Mouse (Mus musculus) kidney, embryonic 15.5 days (tissue): ENCODE data around the gene Nav3. TPM values are rescaled to one million over a fixed set of nuclear protein-coding genes. Genes with fewer than 3 reads are reported as not detected.
"Not testable (repeated sequence)": the region's sequence is repeated elsewhere in the genome, so short reads cannot be mapped to it uniquely, and the experiment has no call there.

Source experiments
- ATAC-seq: fragments of 200-750 bp; cut with Nextera tagmentation; replicated peaks from 2 replicates; pipeline ENCODE4 v1.8.0; 2017; ENCODE audit warnings: moderate TSS enrichment; ENCODE audit not compliant: low FRiP score
- H3K27ac ChIP-seq: fragments of 300-500 bp; sonication (generic); 2 replicates; pipeline ENCODE4 v1.5.1; 2015; ENCODE audit warnings: mild to moderate bottlenecking, inconsistent platforms
- H3K27me3 ChIP-seq: fragments of 300-500 bp; sonication (generic); 2 replicates; pipeline ENCODE4 v1.6.1; 2015; ENCODE audit warnings: inconsistent platforms
- H3K36me3 ChIP-seq: fragments of 300-500 bp; sonication (generic); 2 replicates; pipeline ENCODE4 v1.6.1; 2015; ENCODE audit warnings: inconsistent platforms
- H3K4me1 ChIP-seq: fragments of 300-500 bp; sonication (generic); 2 replicates; pipeline ENCODE4 v1.6.1; 2015; ENCODE audit warnings: inconsistent platforms
- H3K4me2 ChIP-seq: fragments of 300-500 bp; sonication (generic); 2 replicates; pipeline ENCODE4 v1.6.1; 2015; ENCODE audit warnings: moderate library complexity, mild to moderate bottlenecking, inconsistent platforms
- H3K4me3 ChIP-seq: fragments of 300-500 bp; sonication (generic); replicated peaks from 2 replicates; pipeline ENCODE4 v1.5.1; 2015; ENCODE audit warnings: mild to moderate bottlenecking, inconsistent platforms
- H3K9ac ChIP-seq: fragments of 300-500 bp; sonication (generic); 2 replicates; pipeline ENCODE4 v1.6.1; 2015; ENCODE audit warnings: mild to moderate bottlenecking, inconsistent platforms
- H3K9me3 ChIP-seq: fragments of 300-500 bp; sonication (generic); replicated peaks from 2 replicates; pipeline ENCODE4 v1.6.1; 2016; ENCODE audit warnings: inconsistent platforms
- WGBS: fragments of 180-500 bp; shearing (Covaris S2); methylation state at CpG from one replicate; pipeline ENCODE4 v1.1.7; 2015; ENCODE audit warnings: mixed read lengths; 5-methylcytosine and 5-hydroxymethylcytosine counted together
- polyA plus RNA-seq: library from polyadenylated mRNA; unstranded; fragments of >200 nt; fragmentation: Nextera tagmentation; extraction: Ambion mirVana; gene quantifications from 2 replicates; pipeline ENCODE4 v1.2.1, GENCODE M21; 2015

Nav3 gene
- polyA plus RNA-seq, 1 experiment from 2014 or later, result 4.6 TPM

DNA sequence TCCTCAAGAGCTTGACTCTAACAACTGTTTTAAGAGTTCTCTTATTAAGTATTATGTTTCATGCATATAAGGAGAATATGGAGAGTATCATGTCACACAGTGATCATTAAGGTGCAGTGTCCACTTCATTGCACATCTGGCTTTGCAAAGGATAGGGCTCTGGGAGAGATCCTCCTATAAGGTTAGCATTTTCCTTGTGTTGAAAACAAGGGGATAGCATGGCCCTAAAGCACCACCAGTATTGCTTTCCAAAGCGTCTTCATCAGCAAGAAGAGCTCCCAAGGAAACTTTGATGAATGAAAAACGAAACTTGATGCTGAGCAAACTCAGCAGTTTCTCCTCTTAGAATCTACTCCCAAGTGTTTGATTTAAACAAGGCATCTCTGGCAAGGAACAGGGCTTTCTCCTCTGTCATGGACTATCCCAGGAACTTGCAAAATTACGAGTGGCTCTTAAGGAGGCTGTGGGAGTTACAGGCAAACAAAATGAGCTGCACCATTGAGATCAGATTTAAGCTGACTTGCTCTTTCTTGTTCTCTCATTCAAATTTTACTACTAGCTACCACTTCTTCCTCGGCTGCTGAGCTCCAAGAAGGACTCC is 436.6 kb downstream of the Nav3 start:
- Histone ChIP-seq H3K27ac (no peak overlapping the region), H3K4me2 (no peak overlapping the region), H3K36me3 (no peaks in the 10 kb centered on the region), H3K4me3 (no peak overlapping the region), H3K9me3 (no peaks in the 10 kb centered on the region), H3K9ac (no peak overlapping the region), H3K27me3 (no peaks in the 10 kb centered on the region), H3K4me1 (no peaks in the 10 kb centered on the region)
- 28% methylated on average over 4 of the region's 4 CpGs for WGBS
- ATAC-seq, result peak; percentile 83

DNA sequence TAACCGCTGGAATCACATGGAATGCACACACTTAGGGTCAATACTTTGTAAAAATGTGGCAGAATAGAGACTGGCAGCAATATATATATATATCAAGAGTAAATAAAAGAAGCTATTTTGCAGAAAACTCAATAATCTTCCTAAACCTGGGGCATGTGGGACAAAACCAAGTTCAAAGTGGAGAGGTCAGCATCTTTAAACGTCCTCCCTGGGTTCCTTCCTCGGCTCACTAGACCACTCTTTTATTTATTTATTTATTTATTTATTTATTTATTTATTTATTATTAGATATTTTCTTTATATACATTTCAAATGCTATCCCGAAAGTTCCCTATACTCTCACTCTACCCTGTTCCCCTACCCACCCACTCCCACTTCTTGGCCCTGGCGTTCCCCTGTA is 454.7 kb downstream of the Nav3 start:
- H3K9me3 ChIP-seq, H3K4me2 ChIP-seq, H3K4me1 ChIP-seq, H3K9ac ChIP-seq, H3K4me3 ChIP-seq, H3K27me3 ChIP-seq, H3K36me3 ChIP-seq: not testable (repeated sequence)
- peak; percentile 54 for ATAC-seq
- WGBS, result 66% methylated on average over 5 of the region's 5 CpGs
- peak overlapping the region; percentile 49 for H3K27ac ChIP-seq

DNA sequence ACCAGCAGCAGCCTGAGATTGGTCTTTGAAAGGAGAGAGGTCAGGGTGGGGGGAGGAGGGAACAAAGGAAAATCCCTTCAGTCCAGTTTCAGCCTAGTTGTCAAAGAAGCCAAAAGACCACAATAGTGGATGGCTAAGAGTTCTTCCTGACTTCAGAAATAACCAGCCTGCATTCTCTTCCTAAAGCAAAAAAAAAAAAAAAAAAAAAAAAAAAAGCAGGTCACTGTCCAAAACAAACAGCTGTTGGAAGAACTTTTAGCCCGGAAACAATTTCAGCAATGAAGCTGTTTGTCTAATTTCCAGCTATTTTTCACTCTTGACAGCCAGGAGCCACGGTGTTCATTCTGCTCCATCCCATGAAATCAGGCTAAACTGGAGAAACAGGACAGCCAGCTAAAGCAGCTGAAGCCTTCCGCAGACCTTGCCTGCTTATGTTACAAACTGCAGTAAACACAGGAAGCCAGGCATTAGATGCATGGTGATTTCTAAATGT is 455.2 kb downstream of the Nav3 start:
- WGBS, result 5% methylated on average over 3 of the region's 3 CpGs
- Histone ChIP-seq H3K27me3 (no peaks in the 10 kb centered on the region), H3K9me3 (no peaks in the 10 kb centered on the region), H3K4me2 (peak overlapping the region; percentile 33), H3K27ac (peak overlapping the region; percentile 49), H3K4me1 (peaks cover 4% of the 10 kb centered on the region), H3K36me3 (no peaks in the 10 kb centered on the region), H3K9ac (no peak overlapping the region), H3K4me3 (no peak overlapping the region)
- ATAC-seq, result peak; percentile 83

DNA sequence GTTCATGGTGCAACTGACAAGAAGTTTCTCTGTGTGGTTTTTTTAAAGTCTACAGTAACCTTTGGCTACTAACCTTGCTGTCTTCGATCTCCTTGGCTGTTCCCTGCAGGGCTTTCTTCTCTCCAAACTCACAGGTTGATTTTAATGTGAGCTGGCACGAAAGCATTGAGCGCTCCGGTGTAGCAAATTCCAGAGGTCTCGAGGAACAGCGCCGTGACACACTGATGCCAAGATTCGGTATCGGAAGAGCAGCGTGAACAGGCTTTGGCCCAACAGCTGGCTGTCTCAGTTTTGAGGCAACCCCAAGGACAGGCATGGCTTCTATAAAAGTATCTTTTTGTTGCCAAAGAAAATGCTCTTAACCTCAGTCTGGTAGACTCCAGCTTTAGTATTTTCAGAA is 456.1 kb downstream of the Nav3 start:
- WGBS, result 53% methylated on average over 10 of the region's 10 CpGs
- H3K27ac ChIP-seq, result peak overlapping the region; percentile 59

DNA sequence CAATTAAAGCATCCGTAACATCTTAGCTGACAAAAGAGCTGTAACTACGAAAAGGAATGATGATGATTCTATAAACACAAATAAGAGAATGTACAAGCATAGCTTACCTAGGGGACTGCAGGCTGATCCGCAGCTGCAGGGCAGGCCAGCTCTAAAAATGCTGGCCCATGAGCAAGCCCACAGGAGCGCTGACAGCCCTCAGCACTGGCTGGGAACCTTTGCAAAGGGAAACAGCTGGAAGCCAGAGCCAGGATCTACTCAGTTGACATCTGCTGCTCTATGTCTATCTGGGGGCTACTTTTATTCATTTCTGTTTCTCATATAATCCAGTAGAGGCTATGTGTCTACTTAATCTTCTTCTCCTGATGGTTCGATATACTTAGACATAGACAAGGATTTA is 461.7 kb downstream of the Nav3 start:
- Histone ChIP-seq H3K4me1 (no peaks in the 10 kb centered on the region), H3K27ac (no peak overlapping the region), H3K4me2 (no peak overlapping the region), H3K27me3 (no peaks in the 10 kb centered on the region), H3K36me3 (no peaks in the 10 kb centered on the region), H3K9ac (no peak overlapping the region), H3K9me3 (no peaks in the 10 kb centered on the region), H3K4me3 (no peak overlapping the region)
- ATAC-seq, result no peak
- WGBS, result 70% methylated on average over 5 of the region's 5 CpGs

More for the DNA sequence above, 456.1 kb downstream of the Nav3 start:
- peaks cover 4% of the 10 kb centered on the region for H3K4me1 ChIP-seq
- no peak for ATAC-seq
- no peaks in the 10 kb centered on the region for H3K27me3 ChIP-seq
- no peaks in the 10 kb centered on the region for H3K9me3 ChIP-seq
- no peak overlapping the region for H3K9ac ChIP-seq
- H3K4me2 ChIP-seq, result peak overlapping the region; percentile 41
- peak overlapping the region; percentile 28 for H3K4me3 ChIP-seq
- H3K36me3 ChIP-seq, result no peaks in the 10 kb centered on the region

DNA sequence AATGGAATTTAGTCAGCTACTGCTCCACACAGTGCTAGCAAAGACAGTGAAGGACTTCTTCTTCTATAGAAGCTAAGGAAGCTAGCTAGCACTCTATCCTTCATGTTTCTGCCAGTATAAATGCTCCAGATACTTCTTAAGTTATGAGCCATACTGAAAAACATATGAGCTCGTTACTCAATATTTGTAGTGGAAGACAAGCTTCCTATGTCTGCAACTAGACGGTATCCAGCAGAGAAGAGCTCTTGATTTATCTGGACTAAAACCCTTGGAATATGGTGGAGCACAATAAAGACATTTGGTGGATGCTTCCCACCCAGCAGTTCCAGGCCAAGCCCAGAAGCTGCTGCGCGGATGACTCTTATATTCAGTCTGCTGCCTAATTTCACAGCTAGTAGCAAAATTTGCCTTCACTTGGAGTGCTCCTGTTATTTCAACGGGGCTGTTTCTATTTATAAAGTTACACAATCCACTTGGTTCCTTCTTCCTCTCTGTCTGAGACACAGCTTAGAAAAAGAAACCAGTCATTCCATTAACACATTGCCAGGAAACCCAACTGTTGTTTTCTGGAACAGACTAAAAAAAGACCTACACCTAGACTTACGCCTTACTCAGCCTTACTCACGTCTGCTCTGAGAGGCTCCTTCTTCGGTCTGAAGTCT is 470.0 kb downstream of the Nav3 start:
- no peaks in the 10 kb centered on the region for H3K9me3 ChIP-seq
- WGBS, result 78% methylated on average over 8 of the region's 8 CpGs
- H3K27ac ChIP-seq, result peak overlapping the region; percentile 19; the same call in 1 of the 2 replicates
- no peak overlapping the region for H3K4me2 ChIP-seq
- ATAC-seq, result no peak
- no peak overlapping the region for H3K4me3 ChIP-seq
- no peaks in the 10 kb centered on the region for H3K27me3 ChIP-seq
- H3K36me3 ChIP-seq, result no peaks in the 10 kb centered on the region
- H3K4me1 ChIP-seq, result no peaks in the 10 kb centered on the region
- H3K9ac ChIP-seq, result no peak overlapping the region

DNA sequence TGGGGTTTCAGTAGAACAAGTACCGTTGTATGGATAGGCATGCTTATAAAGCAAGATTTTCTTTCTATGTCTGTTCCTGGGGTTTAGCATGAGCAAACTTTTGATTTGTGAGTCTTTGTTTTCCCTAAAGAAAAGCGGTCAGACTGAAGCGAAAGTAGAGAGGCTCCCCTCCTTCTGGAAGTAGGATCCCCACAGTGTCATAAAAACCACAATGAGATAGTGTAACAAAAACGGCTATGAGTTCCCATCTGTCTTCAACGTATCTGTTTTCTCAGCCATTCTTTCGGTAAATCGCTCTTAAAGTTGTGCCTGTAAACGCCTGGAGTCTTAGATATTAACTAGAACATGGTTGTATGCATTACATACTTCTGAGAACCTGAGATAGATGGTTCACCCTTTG is 479.7 kb downstream of the Nav3 start:
- ATAC-seq, result no peak
- H3K9ac ChIP-seq, result no peak overlapping the region
- no peaks in the 10 kb centered on the region for H3K4me1 ChIP-seq
- H3K9me3 ChIP-seq, result no peaks in the 10 kb centered on the region
- WGBS, result 73% methylated on average over 8 of the region's 8 CpGs
- no peak overlapping the region for H3K4me3 ChIP-seq
- no peak overlapping the region for H3K4me2 ChIP-seq
- no peaks in the 10 kb centered on the region for H3K36me3 ChIP-seq
- H3K27ac ChIP-seq, result no peak overlapping the region
- no peaks in the 10 kb centered on the region for H3K27me3 ChIP-seq

DNA sequence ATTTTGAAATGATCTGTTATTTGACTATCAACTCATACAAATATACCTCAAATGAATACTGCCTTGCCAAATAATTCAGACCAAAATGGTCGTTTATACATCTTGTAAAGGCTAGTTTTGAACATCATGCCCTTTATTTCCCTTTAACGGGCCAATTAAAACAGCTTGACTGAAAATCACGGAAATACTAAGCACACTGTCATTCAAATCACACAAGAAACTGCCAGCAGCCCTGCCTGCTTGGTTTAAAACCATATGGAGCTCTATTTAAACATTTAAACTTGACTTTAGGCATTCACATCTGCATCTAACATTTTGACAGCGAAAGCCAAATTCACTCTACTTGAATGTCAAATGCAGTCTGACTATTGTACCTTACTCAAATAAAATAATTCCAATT is 481.8 kb downstream of the Nav3 start:
- no peaks in the 10 kb centered on the region for H3K4me1 ChIP-seq
- no peak for ATAC-seq
- no peak overlapping the region for H3K4me3 ChIP-seq
- H3K27me3 ChIP-seq, result no peaks in the 10 kb centered on the region
- no peaks in the 10 kb centered on the region for H3K9me3 ChIP-seq
- H3K4me2 ChIP-seq, result no peak overlapping the region
- WGBS, result 71% methylated on average over 4 of the region's 4 CpGs
- H3K9ac ChIP-seq, result no peak overlapping the region
- no peaks in the 10 kb centered on the region for H3K36me3 ChIP-seq
- H3K27ac ChIP-seq, result no peak overlapping the region

DNA sequence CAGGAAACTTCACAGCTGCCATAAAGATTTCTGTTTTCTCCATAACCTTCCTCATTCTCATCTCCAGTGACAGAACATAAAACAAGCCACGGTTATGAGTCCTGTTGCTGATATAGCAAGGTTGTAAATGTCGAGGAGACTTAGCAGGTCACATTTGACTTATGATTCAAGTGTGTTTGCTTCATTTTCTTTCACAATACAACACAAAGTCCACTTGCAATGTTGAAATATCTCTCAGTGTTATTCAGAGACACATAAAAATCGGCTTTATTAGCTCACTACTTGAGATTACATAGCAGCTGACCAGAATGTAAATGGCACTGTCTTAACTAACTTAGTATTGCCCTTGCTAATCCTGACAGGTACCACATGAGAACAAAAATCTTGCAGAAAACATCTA is 482.5 kb downstream of the Nav3 start:
- H3K4me2 ChIP-seq, result no peak overlapping the region
- ATAC-seq, result no peak
- 46% methylated on average over 3 of the region's 3 CpGs for WGBS
- H3K36me3 ChIP-seq, result no peaks in the 10 kb centered on the region
- no peaks in the 10 kb centered on the region for H3K4me1 ChIP-seq
- no peaks in the 10 kb centered on the region for H3K9me3 ChIP-seq
- H3K27ac ChIP-seq, result no peak overlapping the region
- no peaks in the 10 kb centered on the region for H3K27me3 ChIP-seq
- H3K4me3 ChIP-seq, result no peak overlapping the region
- no peak overlapping the region for H3K9ac ChIP-seq

DNA sequence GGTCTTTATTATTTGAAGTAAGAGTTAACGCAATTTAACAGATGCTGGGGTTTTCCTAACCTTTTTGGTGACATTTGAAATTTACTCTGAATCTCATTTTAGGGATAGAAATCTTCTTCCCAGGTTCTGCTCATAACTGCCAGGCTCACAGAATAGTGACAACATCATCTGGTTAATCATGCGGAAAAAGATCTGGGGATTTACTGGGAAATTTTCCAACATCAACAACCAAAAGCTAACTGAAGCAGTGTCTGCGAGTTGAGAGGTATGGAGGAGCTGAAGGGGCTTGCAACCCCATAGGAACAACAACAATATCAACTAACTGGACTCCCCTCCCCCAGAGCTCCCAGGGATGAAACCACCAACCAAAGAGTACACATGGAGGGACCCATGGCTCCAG is 505.7 kb downstream of the Nav3 start:
- no peaks in the 10 kb centered on the region for H3K36me3 ChIP-seq
- WGBS, result 45% methylated on average over 3 of the region's 3 CpGs
- no peaks in the 10 kb centered on the region for H3K27me3 ChIP-seq
- peak; percentile 43 for ATAC-seq
- H3K4me3 ChIP-seq, result no peak overlapping the region
- no peak overlapping the region for H3K27ac ChIP-seq
- H3K9ac ChIP-seq, result no peak overlapping the region
- no peaks in the 10 kb centered on the region for H3K9me3 ChIP-seq
- H3K4me1 ChIP-seq, result peaks cover 5% of the 10 kb centered on the region; the same call in 1 of the 2 replicates
- H3K4me2 ChIP-seq, result no peak overlapping the region

DNA sequence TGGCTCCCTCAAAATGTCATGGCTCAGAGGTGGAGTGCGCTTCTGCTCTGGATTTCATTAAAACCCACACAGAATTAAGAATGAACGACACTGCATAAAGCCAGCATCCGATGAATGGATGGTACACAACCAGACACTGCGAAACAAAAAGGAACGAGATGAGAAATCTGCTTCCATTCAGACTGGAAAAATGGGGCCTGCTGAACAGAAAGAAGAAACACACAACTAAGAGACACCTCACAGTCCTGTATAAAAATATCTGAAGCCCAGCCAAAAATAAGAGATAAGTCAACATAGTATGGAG is 526.7 kb downstream of the Nav3 start:
- 64% methylated on average over 5 of the region's 5 CpGs for WGBS
- Histone ChIP-seq H3K36me3 (no peaks in the 10 kb centered on the region), H3K4me1 (peaks cover 14% of the 10 kb centered on the region; the same call in 1 of the 2 replicates), H3K4me3 (no peak overlapping the region), H3K4me2 (no peak overlapping the region), H3K9me3 (no peaks in the 10 kb centered on the region), H3K9ac (no peak overlapping the region), H3K27me3 (no peaks in the 10 kb centered on the region), H3K27ac (peak overlapping the region; percentile 11)
- ATAC-seq, result peak; percentile 31; the same call in 1 of the 2 replicates

DNA sequence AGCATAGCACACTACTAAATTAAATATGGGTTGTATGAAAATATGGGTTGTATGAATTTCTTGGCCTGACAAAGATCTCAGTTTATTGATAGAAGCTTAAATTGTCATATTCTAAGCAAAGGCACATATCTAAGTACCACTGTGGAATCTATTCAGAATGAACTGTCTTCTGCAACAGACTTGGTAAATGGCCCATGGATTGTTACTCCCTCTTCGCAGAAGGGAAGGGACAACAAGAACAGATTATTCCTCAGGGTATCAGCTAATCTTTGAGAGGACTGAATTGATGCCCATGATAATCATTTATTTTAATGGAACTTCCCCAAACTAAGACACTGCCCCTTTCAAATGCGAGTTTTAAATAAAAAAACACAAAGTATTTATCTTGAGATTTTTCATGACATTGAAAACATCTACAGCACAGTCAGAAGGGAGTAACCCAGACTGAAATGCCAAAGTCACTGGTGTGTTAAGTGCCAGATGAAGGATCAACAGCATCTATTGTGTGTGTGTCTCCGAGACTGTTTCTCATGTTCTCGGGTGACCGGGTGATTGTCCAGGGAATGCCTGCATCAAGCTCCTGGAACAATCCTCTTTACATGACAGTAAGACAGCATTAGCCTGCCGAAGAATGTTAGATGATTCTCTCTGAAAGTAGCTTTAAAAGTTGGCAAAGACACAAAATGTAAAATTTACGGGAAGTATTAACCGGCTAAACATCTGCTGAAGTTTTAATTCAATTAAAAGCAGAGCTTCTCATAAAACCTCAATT is 527.3 kb downstream of the Nav3 start:
- Histone ChIP-seq H3K27me3 (no peaks in the 10 kb centered on the region), H3K9ac (no peak overlapping the region), H3K27ac (peak overlapping the region; percentile 11), H3K36me3 (no peaks in the 10 kb centered on the region), H3K4me1 (peaks cover 14% of the 10 kb centered on the region; the same call in 1 of the 2 replicates), H3K9me3 (no peaks in the 10 kb centered on the region), H3K4me3 (no peak overlapping the region), H3K4me2 (no peak overlapping the region)
- peak; percentile 95 for ATAC-seq
- WGBS, result 29% methylated on average over 8 of the region's 8 CpGs
